Mouse (Mus musculus): ENCODE results near the gene Dtymk.

GRCm38 (mm10) chr1:93835876-93836531 lies 34.3 kb upstream of the Dtymk start:
- TF ChIP-seq CTCF (IDR thresholded peaks at IDR 0.05; ENCODE audit: low read depth, low read length), result no peak
- TF ChIP-seq EP300 (IDR thresholded peaks at IDR 0.05; ENCODE audit: insufficient read depth, low read depth, low read length), result no peak

Data from ES-Bruce4 (cell line).